In genomic region chr4:43860744-43861519, GRCm38 (mm10) we compare ENCODE assay signal across 8 mouse cellular contexts. TPM values are rescaled to one million over a fixed set of nuclear protein-coding genes. Genes with fewer than 3 reads are reported as not detected.
DNase-seq lines count a peak whose midpoint lies in the region; ATAC-seq and TF ChIP-seq lines count a peak whose summit lies in the region.

No protein-coding gene starts in this region.

- no peak overlapping the region for H3K4me3 ChIP-seq in liver, embryonic 12.5 days
- no peak overlapping the region for H3K4me3 ChIP-seq in gastrocnemius, adult 2 months

- intact Hi-C loops in gastrocnemius, adult 2 months (cut with DNase I) = loop anchor here (5.0 kb wide), 3 partner anchors 99 to 229 kb away; partner anchors contain the start of genes Hrct1 and Npr2
- intact Hi-C loops in left cerebral cortex, postnatal 4 days (cut with DNase I) = loop anchor here (5.0 kb wide), 3 partner anchors 99 to 234 kb away; no protein-coding TSS in a partner anchor

- H3K4me1 ChIP-seq in liver, embryonic 12.5 days = no peaks in the 10 kb centered on the region

- no peak overlapping the region for H3K27ac ChIP-seq in liver, embryonic 12.5 days
- H3K27ac ChIP-seq in gastrocnemius, adult 2 months = no peak overlapping the region

- H3K27me3 ChIP-seq in liver, embryonic 12.5 days (replicated peaks) = no peaks in the 10 kb centered on the region

- WGBS in liver, embryonic 12.5 days (ENCODE audit: insufficient replicate concordance) = 18% methylated on average over 14 of the region's 14 CpGs

- no peaks in the 10 kb centered on the region for H3K9me3 ChIP-seq in liver, embryonic 12.5 days (replicated peaks)

- peak; percentile 83 for TF ChIP-seq CTCF in gastrocnemius, adult 2 months (IDR thresholded peaks at IDR 0.05)

- H3K36me3 ChIP-seq in liver, embryonic 12.5 days = no peaks in the 10 kb centered on the region

- ATAC-seq in liver, embryonic 12.5 days = no peak

- H3K9ac ChIP-seq in liver, embryonic 12.5 days = no peak overlapping the region

- H3K4me2 ChIP-seq in liver, embryonic 12.5 days = no peak overlapping the region

- peak; percentile 60 for DNase-seq in liver
- DNase-seq in cerebellum, postnatal 14 days = peak; percentile 83 to 86
- DNase-seq in gastrocnemius, adult 2 months = peak; percentile 66
- DNase-seq in hindlimb bud, embryonic 11.5 days (ENCODE audit: extremely low spot score, low read depth, low spot score) = peak; percentile 56
- peak; percentile 68 for DNase-seq in left cerebral cortex, postnatal 4 days
- DNase-seq in naive thymus-derived CD4-positive, alpha-beta T cell, adult 2 months (ENCODE audit: low read depth) = peak; percentile 76
- DNase-seq in testis, postnatal 10 days (ENCODE audit: low spot score) = peak; percentile 82

RNA-seq across cellular contexts. Expression of gene Olfr155, which starts 9.6 kb away (rescaled TPM):
- polyA plus RNA-seq in liver, embryonic 12.5 days (2016; fragmentation: Nextera tagmentation; extraction: Ambion mirVana) = not detected in 2 replicates
- total RNA-seq in gastrocnemius, adult 2 months (2021) = not detected
- not detected for total RNA-seq in left cerebral cortex, postnatal 4 days (2021)

RNA-seq across cellular contexts. Expression of gene Reck, which starts 14.4 kb away (rescaled TPM):
- polyA plus RNA-seq in liver, embryonic 12.5 days (2016; fragmentation: Nextera tagmentation; extraction: Ambion mirVana) = 5.3 and 5.8 TPM in 2 replicates
- 1 to 10 TPM; 1.6 to 3.6 TPM for total RNA-seq in gastrocnemius, adult 2 months (2021)
- total RNA-seq in left cerebral cortex, postnatal 4 days (2021) = 1 to 10 TPM; 6.8 to 7.6 TPM

RNA-seq across cellular contexts. Expression of gene Olfr157, which starts 20.9 kb away (rescaled TPM):
- polyA plus RNA-seq in liver, embryonic 12.5 days (2016; fragmentation: Nextera tagmentation; extraction: Ambion mirVana) = not detected in 2 replicates
- total RNA-seq in gastrocnemius, adult 2 months (2021) = not detected
- not detected for total RNA-seq in left cerebral cortex, postnatal 4 days (2021)

RNA-seq across cellular contexts. Expression of gene Olfr156, which starts 37.2 kb away (rescaled TPM):
- polyA plus RNA-seq in liver, embryonic 12.5 days (2016; fragmentation: Nextera tagmentation; extraction: Ambion mirVana) = not detected in 2 replicates
- total RNA-seq in gastrocnemius, adult 2 months (2021) = not detected
- not detected for total RNA-seq in left cerebral cortex, postnatal 4 days (2021)
